Comparison of ENCODE assay signal across 9 mouse cellular contexts in the genomic region with DNA sequence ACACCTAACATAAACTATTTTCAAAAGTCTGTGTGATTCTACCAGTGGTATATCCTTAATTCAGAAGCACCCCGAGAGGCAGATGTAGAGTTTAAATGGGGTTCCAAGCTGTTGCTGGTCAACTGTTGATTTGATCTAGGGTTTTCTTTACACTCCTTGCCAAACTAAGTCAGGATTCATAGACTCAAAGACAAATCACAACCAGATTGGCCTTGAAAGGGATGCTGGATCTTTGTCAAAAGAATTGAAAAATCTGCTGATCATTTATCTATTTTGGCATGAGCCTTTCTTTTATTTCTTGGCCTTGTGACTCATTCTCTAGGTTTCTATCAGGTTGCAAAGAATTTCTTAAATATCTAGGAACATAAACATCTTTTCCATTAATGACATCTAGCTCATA. TPM values are rescaled to one million over a fixed set of nuclear protein-coding genes. Genes with fewer than 3 reads are reported as not detected.
DNase-seq lines count a peak whose midpoint lies in the region; ATAC-seq lines count a peak whose summit lies in the region.
"Had no signal": no experiment of that assay in that cellular context is flagged by ENCODE, and none has a peak within 500 bp of the region (broad histone marks: within the 10 kb centered on the region; RNA-seq: fewer than 3 reads in every experiment).

No protein-coding gene starts in this region.

- intact Hi-C loops in left cerebral cortex, postnatal 14 days (cut with DNase I), result loop anchor here (5.0 kb wide), 1 partner anchor 72 kb away; no protein-coding TSS in a partner anchor
- intact Hi-C loops in left cerebral cortex, postnatal 10 days (cut with DNase I), result no loop called here

- peaks cover 3% of the 10 kb centered on the region for H3K27me3 ChIP-seq in erythroblast, embryonic 14.5 days (ENCODE audit: control insufficient read depth)
- no peaks in the 10 kb centered on the region for H3K27me3 ChIP-seq in forebrain, embryonic 11.5 days (ENCODE audit: control insufficient read depth, insufficient read depth, low read length)
- H3K27me3 ChIP-seq in limb, embryonic 15.5 days, result no peaks in the 10 kb centered on the region

- WGBS in forebrain, embryonic 11.5 days, result 51% methylated on average over 1 of the region's 1 CpGs
- WGBS in limb, embryonic 15.5 days, result 55% methylated on average over 1 of the region's 1 CpGs

- ATAC-seq in erythroblast, adult 5-6 weeks (replicated peaks; ENCODE audit: low FRiP score, poor library complexity, severe bottlenecking), result no peak
- no peak for ATAC-seq in forebrain, embryonic 11.5 days (replicated peaks; ENCODE audit: low FRiP score)
- ATAC-seq in limb, embryonic 15.5 days (ENCODE audit: insufficient number of reproducible peaks, low FRiP score, low TSS enrichment, low read depth), result no peak
- no peak for ATAC-seq in erythroid progenitor cell, adult 5-6 weeks (replicated peaks; ENCODE audit: low FRiP score, poor library complexity, severe bottlenecking)

- H3K36me3 ChIP-seq in erythroblast, embryonic 14.5 days (ENCODE audit: control insufficient read depth), result no peaks in the 10 kb centered on the region; the same call in 1 of the 2 replicates
- H3K36me3 ChIP-seq in forebrain, embryonic 11.5 days (ENCODE audit: control insufficient read depth, insufficient read depth, low read length), result no peaks in the 10 kb centered on the region
- no peaks in the 10 kb centered on the region for H3K36me3 ChIP-seq in limb, embryonic 15.5 days

- H3K9me3 ChIP-seq in erythroblast, embryonic 14.5 days (ENCODE audit: control insufficient read depth, low read length), result no peaks in the 10 kb centered on the region
- no peaks in the 10 kb centered on the region for H3K9me3 ChIP-seq in forebrain, embryonic 11.5 days (ENCODE audit: control insufficient read depth, low read length)
- no peaks in the 10 kb centered on the region for H3K9me3 ChIP-seq in limb, embryonic 15.5 days

- H3K4me2 ChIP-seq in forebrain, embryonic 11.5 days (ENCODE audit: low read depth, low read length, severe bottlenecking), result peak overlapping the region; percentile 62
- H3K4me2 ChIP-seq in limb, embryonic 15.5 days, result peak overlapping the region; percentile 74

- H3K9ac ChIP-seq in forebrain, embryonic 11.5 days (ENCODE audit: low read length), result no peak overlapping the region; the same call in 1 of the 2 replicates
- no peak overlapping the region for H3K9ac ChIP-seq in limb, embryonic 15.5 days

- H3K4me3 ChIP-seq in erythroblast, embryonic 14.5 days (replicated peaks), result peak overlapping the region; percentile 78
- H3K4me3 ChIP-seq in forebrain, embryonic 11.5 days (ENCODE audit: low read depth, low read length), result peak overlapping the region; percentile 70
- peak overlapping the region; percentile 81 for H3K4me3 ChIP-seq in limb, embryonic 15.5 days

- no peak overlapping the region for H3K27ac ChIP-seq in forebrain, embryonic 11.5 days (ENCODE audit: low read depth, low read length)
- H3K27ac ChIP-seq in limb, embryonic 15.5 days, result no peak overlapping the region

- peaks cover 48% of the 10 kb centered on the region for H3K4me1 ChIP-seq in erythroblast, embryonic 14.5 days (ENCODE audit: control insufficient read depth)
- no peaks in the 10 kb centered on the region for H3K4me1 ChIP-seq in forebrain, embryonic 11.5 days (replicated peaks; ENCODE audit: control insufficient read depth, insufficient read depth, low read length)
- peaks cover 14% of the 10 kb centered on the region for H3K4me1 ChIP-seq in limb, embryonic 15.5 days

- DNase-seq in 3T3-L1 (ENCODE audit: low read depth, low spot score), result peak; percentile 36
- DNase-seq in forebrain, embryonic 11.5 days (ENCODE audit: low spot score), result no peak
- DNase-seq in left cerebral cortex, postnatal 14 days (ENCODE audit: low spot score in 2 of 2), result no peak
- no peak for DNase-seq in left cerebral cortex, postnatal 10 days (ENCODE audit: extremely low spot score in 1 of 2, low spot score in 2 of 2)
- DNase-seq: right cerebral cortex, postnatal 4 days had no signal

RNA-seq across cellular contexts. Expression of a gene that starts 7.9 kb away (rescaled TPM):
- polyA plus RNA-seq in erythroblast, embryonic 14.5 days (2012), result 5.6 and 5.9 TPM in 2 replicates
- 52.7 and 60.3 TPM in 2 replicates for total RNA-seq in erythroblast, adult 5-6 weeks (2015; ENCODE audit: low replicate concordance)
- total RNA-seq in erythroblast, adult 5-6 weeks (2017; ENCODE audit: low replicate concordance), result 56.3 and 62.8 TPM in 2 replicates
- polyA plus RNA-seq in forebrain, embryonic 11.5 days (2014; fragmentation: Nextera tagmentation; extraction: Ambion mirVana), result 19.4 and 21.9 TPM in 2 replicates
- polyA plus RNA-seq in limb, embryonic 15.5 days (2015; fragmentation: Nextera tagmentation; extraction: Ambion mirVana), result 19.0 and 20.6 TPM in 2 replicates
- 59.1 and 84.3 TPM in 2 replicates for total RNA-seq in erythroid progenitor cell, adult 5-6 weeks (2015; ENCODE audit: low replicate concordance)
- total RNA-seq in erythroid progenitor cell, adult 5-6 weeks (2017; ENCODE audit: low replicate concordance), result 60.7 and 94.6 TPM in 2 replicates
- 10 to 100 TPM; 80.3 to 80.7 TPM for total RNA-seq in left cerebral cortex, postnatal 14 days (2021)
- 10 to 100 TPM; 60.5 to 64.3 TPM for total RNA-seq in left cerebral cortex, postnatal 10 days (2021)
